Mouse (Mus musculus) cerebellum, adult 11-12 months (tissue): ENCODE results near the gene Smchd1.
"Not testable (repeated sequence)": the region's sequence is repeated elsewhere in the genome, so short reads cannot be mapped to it uniquely, and the experiment has no call there.

Experiments
- DNase-seq: peaks from one replicate; pipeline ENCODE4 v3.0.0; 2022

Gene Smchd1

GRCm38 (mm10) chr17:71444718-71445117 is 30.4 kb downstream of the Smchd1 start:
- no peak for DNase-seq

- no peak for DNase-seq
These were observed 31.0 kb downstream of the Smchd1 start for GRCm38 (mm10) chr17:71444126-71444525.

- DNase-seq, result no peak
These were observed 31.9 kb downstream of the Smchd1 start for GRCm38 (mm10) chr17:71443273-71443672.

GRCm38 (mm10) chr17:71422502-71422901 is 52.6 kb downstream of the Smchd1 start:
- DNase-seq, result not testable (repeated sequence)

GRCm38 (mm10) chr17:71419448-71419847 is 55.7 kb downstream of the Smchd1 start:
- DNase-seq, result not testable (repeated sequence)

- DNase-seq, result no peak
These were observed 58.1 kb downstream of the Smchd1 start for GRCm38 (mm10) chr17:71417008-71417407.

GRCm38 (mm10) chr17:71387401-71387800 is 87.7 kb downstream of the Smchd1 start:
- DNase-seq, result no peak

GRCm38 (mm10) chr17:71380346-71380745 is 94.8 kb downstream of the Smchd1 start:
- DNase-seq, result no peak

- no peak for DNase-seq
These were observed 97.2 kb downstream of the Smchd1 start for GRCm38 (mm10) chr17:71377901-71378300.

- DNase-seq, result no peak
These were observed 119.6 kb downstream of the Smchd1 start for GRCm38 (mm10) chr17:71355526-71355925.

- no peak for DNase-seq
These were observed 120.9 kb downstream of the Smchd1 start for GRCm38 (mm10) chr17:71354205-71354604.

- no peak for DNase-seq
These were observed 127.0 kb downstream of the Smchd1 start for GRCm38 (mm10) chr17:71348188-71348587.

- DNase-seq, result no peak
These were observed 133.1 kb downstream of the Smchd1 start for GRCm38 (mm10) chr17:71342006-71342405.

- no peak for DNase-seq
These were observed 136.5 kb downstream of the Smchd1 start for GRCm38 (mm10) chr17:71338627-71339026.

- no peak for DNase-seq
These were observed 137.6 kb downstream of the Smchd1 start for GRCm38 (mm10) chr17:71337546-71337945.

- DNase-seq, result no peak
These were observed 138.7 kb downstream of the Smchd1 start for GRCm38 (mm10) chr17:71336421-71336820.

- DNase-seq, result no peak
These were observed 142.8 kb downstream of the Smchd1 start for GRCm38 (mm10) chr17:71332298-71332697.

GRCm38 (mm10) chr17:71320731-71321130 is 154.4 kb downstream of the Smchd1 start:
- DNase-seq, result not testable (repeated sequence)

- DNase-seq, result no peak
These were observed 155.8 kb downstream of the Smchd1 start for GRCm38 (mm10) chr17:71319361-71319760.

GRCm38 (mm10) chr17:71317571-71317970 is 157.6 kb downstream of the Smchd1 start:
- no peak for DNase-seq

GRCm38 (mm10) chr17:71314315-71314714 is 160.8 kb downstream of the Smchd1 start:
- no peak for DNase-seq

- DNase-seq, result no peak
These were observed 163.6 kb downstream of the Smchd1 start, which contains the start of gene Emilin2 for GRCm38 (mm10) chr17:71311340-71312171. Gene Emilin2 (minus strand): TSS chr17:71311978.

GRCm38 (mm10) chr17:71310486-71311339 is 164.4 kb downstream of the Smchd1 start:
- DNase-seq, result no peak
